Mouse (Mus musculus): ENCODE measurements around the gene Mbd3l1. TPM values are rescaled to one million over a fixed set of nuclear protein-coding genes. Genes with fewer than 3 reads are reported as not detected.

The Mbd3l1 gene
- polyA plus RNA-seq, 1 experiment from 2014 or later = not detected

Small RNAs within 50 kb of the gene (microRNA-seq; reads per million reads assigned to microRNA genes)
- gene Gm22854 = not detected

Other genes with a start within 250 kb of the Mbd3l1 start
- gene Chordc1, start 186.2 kb upstream of the Mbd3l1 start, polyA plus RNA-seq (2014; fragmentation: Nextera tagmentation; extraction: Ambion mirVana) = 95.0 and 116 TPM in 2 replicates
- 1.4 and 1.9 TPM in 2 replicates for gene Naalad2, start 75.4 kb upstream of the Mbd3l1 start, polyA plus RNA-seq (2014; fragmentation: Nextera tagmentation; extraction: Ambion mirVana)
- not detected in 2 replicates for gene Ubtfl1, start 73.9 kb upstream of the Mbd3l1 start, polyA plus RNA-seq (2014; fragmentation: Nextera tagmentation; extraction: Ambion mirVana)
- gene Mbd3l2, start 47.7 kb upstream of the Mbd3l1 start, polyA plus RNA-seq (2014; fragmentation: Nextera tagmentation; extraction: Ambion mirVana) = 0.10 TPM in 1 of 2 replicates, not detected in the other
- gene Zfp558, start 91 bp upstream of the Mbd3l1 start, polyA plus RNA-seq (2014; fragmentation: Nextera tagmentation; extraction: Ambion mirVana) = 34.4 and 41.6 TPM in 2 replicates
- not detected in 2 replicates for gene Muc16, start 196.2 kb downstream of the Mbd3l1 start, polyA plus RNA-seq (2014; fragmentation: Nextera tagmentation; extraction: Ambion mirVana)